Mouse (Mus musculus) embryo, embryonic 11.5 days (tissue): ENCODE results near the gene Scgb2b27.
"Not testable (repeated sequence)": the region's sequence is repeated elsewhere in the genome, so short reads cannot be mapped to it uniquely, and the experiment has no call there.

Experiments
- DNase-seq: peaks from one replicate; pipeline ENCODE4 v3.0.0-alpha.2; 2012; ENCODE audit warnings: low read depth, low spot score

The Scgb2b27 gene

GRCm38 (mm10) chr7:34013842-34014241 lies at the start of gene Scgb2b27:
Scgb2b27 (minus strand) TSS chr7:34013942.
- DNase-seq, result no peak

GRCm38 (mm10) chr7:34036076-34036815 lies 22.5 kb upstream of the Scgb2b27 start:
- DNase-seq, result not testable (repeated sequence)

- not testable (repeated sequence) for DNase-seq
Observed at GRCm38 (mm10) chr7:34034579-34034978, 20.8 kb upstream of the Scgb2b27 start.

- no peak for DNase-seq
Observed at GRCm38 (mm10) chr7:34030026-34030425, 16.3 kb upstream of the Scgb2b27 start.

- DNase-seq, result not testable (repeated sequence)
Observed at GRCm38 (mm10) chr7:34027202-34027601, 13.5 kb upstream of the Scgb2b27 start.

GRCm38 (mm10) chr7:34025641-34026040 lies 11.9 kb upstream of the Scgb2b27 start:
- no peak for DNase-seq

- not testable (repeated sequence) for DNase-seq
Observed at GRCm38 (mm10) chr7:34021183-34021582, 7.4 kb upstream of the Scgb2b27 start, which contains the start of gene Scgb1b27. Scgb1b27 (plus strand) TSS chr7:34021483.

- DNase-seq, result not testable (repeated sequence)
Observed at GRCm38 (mm10) chr7:33982281-33982680, 31.5 kb downstream of the Scgb2b27 start.
